Mouse (Mus musculus) central nervous system, embryonic 14 days (tissue): Measurements from ENCODE around the gene S100a2. TPM values are rescaled to one million over a fixed set of nuclear protein-coding genes. Genes with fewer than 3 reads are reported as not detected.

Experiments
- polyA plus RNA-seq: library from polyadenylated mRNA; depleted of rRNA; stranded (reverse); fragments of >200 nt; gene quantifications from 2 replicates; pipeline ENCODE4 v1.2.3, GENCODE M21; 2012; rRNA removed

The S100a2 gene
- not detected in 2 replicates for polyA plus RNA-seq

GRCm38 (mm10) chr3:90589947-90590346, at the start of gene S100a2:
TSS of gene S100a2 (plus strand) at chr3:90590247.

GRCm38 (mm10) chr3:90560008-90560628, 29.9 kb upstream of the S100a2 start, which contains the start of gene S100a3:
TSS of gene S100a3 (plus strand) at chr3:90560578.

GRCm38 (mm10) chr3:90601486-90602110, 11.6 kb downstream of the S100a2 start, which contains the start of gene Gm42674:
TSS of gene Gm42674 (plus strand) at chr3:90601904.

GRCm38 (mm10) chr3:90603623-90604022, 13.6 kb downstream of the S100a2 start, which contains the start of gene S100a4:
TSS of gene S100a4 (plus strand) at chr3:90603771.

GRCm38 (mm10) chr3:90608223-90608622, 18.2 kb downstream of the S100a2 start, which contains the start of gene S100a5:
TSS of gene S100a5 (plus strand) at chr3:90608523.

GRCm38 (mm10) chr3:90612728-90613291, 22.8 kb downstream of the S100a2 start, which contains the start of gene S100a6:
TSS of gene S100a6 (plus strand) at chr3:90612882.

Other genes with a start within 250 kb of the S100a2 start
- gene Slc27a3, start 200.3 kb upstream of the S100a2 start, polyA plus RNA-seq = 41.9 and 54.3 TPM in 2 replicates
- 54.7 and 56.2 TPM in 2 replicates for gene Ints3, start 156.6 kb upstream of the S100a2 start, polyA plus RNA-seq
- 6.2 and 9.0 TPM in 2 replicates for gene Npr1, start 124.4 kb upstream of the S100a2 start, polyA plus RNA-seq
- 195 and 228 TPM in 2 replicates for gene Ilf2, start 114.1 kb upstream of the S100a2 start, polyA plus RNA-seq
- 47.3 and 49.6 TPM in 2 replicates for gene Snapin, start 99.2 kb upstream of the S100a2 start, polyA plus RNA-seq
- gene Chtop, start 80.7 kb upstream of the S100a2 start, polyA plus RNA-seq = 202 and 231 TPM in 2 replicates
- 10.7 and 14.6 TPM in 2 replicates for gene S100a1, start 75.9 kb upstream of the S100a2 start, polyA plus RNA-seq
- 8.2 and 13.0 TPM in 2 replicates for gene S100a13, start 75.8 kb upstream of the S100a2 start, polyA plus RNA-seq
- 0.18 and 4.9 TPM in 2 replicates for gene S100a14, start 63.4 kb upstream of the S100a2 start, polyA plus RNA-seq
- gene S100a16, start 53.0 kb upstream of the S100a2 start, polyA plus RNA-seq = 22.0 and 30.8 TPM in 2 replicates
- gene S100a3, start 29.7 kb upstream of the S100a2 start, polyA plus RNA-seq = 0.45 and 0.63 TPM in 2 replicates
- gene Gm42674, start 11.7 kb downstream of the S100a2 start, polyA plus RNA-seq = not detected in 2 replicates
- gene S100a4, start 13.5 kb downstream of the S100a2 start, polyA plus RNA-seq = 2.1 and 5.3 TPM in 2 replicates
- gene S100a5, start 18.3 kb downstream of the S100a2 start, polyA plus RNA-seq = not detected in 2 replicates
- gene S100a6, start 22.6 kb downstream of the S100a2 start, polyA plus RNA-seq = 19.4 and 33.6 TPM in 2 replicates
- 0.09 and 0.14 TPM in 2 replicates for gene S100a7a, start 63.8 kb downstream of the S100a2 start, polyA plus RNA-seq
- gene S100a8, start 78.7 kb downstream of the S100a2 start, polyA plus RNA-seq = 6.5 and 9.2 TPM in 2 replicates
- 10.0 and 14.8 TPM in 2 replicates for gene S100a9, start 105.5 kb downstream of the S100a2 start, polyA plus RNA-seq
- 0.05 TPM in 1 of 2 replicates, not detected in the other for gene Pglyrp4, start 136.7 kb downstream of the S100a2 start, polyA plus RNA-seq
- not detected in 2 replicates for gene Gm5849, start 187.6 kb downstream of the S100a2 start, polyA plus RNA-seq